Mouse (Mus musculus) bone marrow, adult 2 months (tissue): ENCODE measurements around the gene Nupr1l.

Experiments
- CTCF ChIP-seq: fragments of 200-500 bp; IDR thresholded peaks from 2 replicates; pipeline ENCODE4 v1.5.1; 2011; ENCODE audit warnings: low read length, control low read depth; ENCODE audit not compliant: control insufficient read depth, insufficient read depth
- POLR2A ChIP-seq: fragments of 200-500 bp; IDR thresholded peaks from 2 replicates; pipeline ENCODE4 v1.6.1; 2011; ENCODE audit warnings: low read depth, mild to moderate bottlenecking, control low read depth, low read length, borderline replicate concordance; ENCODE audit not compliant: control insufficient read depth

- TF ChIP-seq CTCF (no peak), POLR2A (no peak)
Measured at GRCm38 (mm10) chr5:129898449-129898848, 9.9 kb upstream of the Nupr1l start, which contains the start of gene Phkg1.
